In the genomic region with DNA sequence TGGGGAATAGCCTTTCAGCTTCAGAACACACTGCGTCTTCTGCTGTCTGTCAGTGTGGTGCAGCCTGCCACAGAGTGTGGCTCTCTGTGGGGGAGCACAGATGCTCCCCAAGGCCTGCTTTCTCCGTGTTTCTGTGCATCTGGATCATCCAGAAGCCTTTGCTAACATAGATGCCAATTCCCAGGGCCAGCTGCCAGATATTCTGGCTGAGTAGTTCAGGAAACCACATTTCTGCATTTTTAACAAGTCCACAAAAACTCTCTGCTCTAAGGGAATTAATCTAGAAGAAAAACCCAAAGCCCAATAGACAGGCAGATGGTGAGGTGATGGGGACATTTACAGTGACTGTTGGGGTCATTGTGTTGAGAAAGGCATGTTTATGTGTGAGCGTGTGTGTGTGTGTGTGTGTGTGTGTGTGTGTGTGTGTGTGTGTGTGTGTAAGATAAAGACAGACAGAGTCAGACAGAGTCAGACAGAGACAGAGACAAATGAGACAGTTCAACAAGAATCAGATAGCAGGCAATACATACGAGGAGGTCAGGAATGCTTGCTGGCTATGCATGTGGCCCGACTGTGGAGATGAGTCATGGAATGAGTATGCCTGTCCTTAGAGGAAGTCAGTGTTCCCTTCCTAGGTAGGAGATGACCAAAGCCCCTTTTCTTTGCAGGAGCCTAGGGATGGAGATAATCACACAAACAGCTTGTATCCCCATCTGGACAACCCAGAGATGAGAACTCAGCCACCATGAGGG, we compare ENCODE assay signal across 9 mouse cellular contexts.
A peak's percentile ranks its signal among the peaks of the same experiment; 100 is the strongest.
DNase-seq lines count a peak whose midpoint lies in the region; ATAC-seq and TF ChIP-seq lines count a peak whose summit lies in the region.
"Had no signal": no experiment of that assay in that cellular context is flagged by ENCODE, and none has a peak within 500 bp of the region (broad histone marks: within the 10 kb centered on the region; RNA-seq: fewer than 3 reads in every experiment).

No protein-coding gene starts in this region.

- no peaks in the 10 kb centered on the region for H3K9me3 ChIP-seq in neural tube, embryonic 13.5 days

- no peak for TF ChIP-seq CTCF in cerebellum, adult 2 months (IDR thresholded peaks at IDR 0.05; ENCODE audit: borderline replicate concordance, insufficient read depth, low read depth, low read length)

- peak; percentile 18 for DNase-seq in cerebellum, adult 11-12 months
- DNase-seq in cerebellum, adult 2 months = no peak
- DNase-seq in neural tube, embryonic 10.5 days (ENCODE audit: extremely low spot score, low spot score) = no peak
- peak; percentile 61 for DNase-seq in layer of hippocampus, adult 9-10 months (ENCODE audit: low spot score)
- DNase-seq in telencephalon, adult 2 months (ENCODE audit: low read depth, low spot score) = peak; percentile 73
- no peak for DNase-seq in thymus, postnatal 4 days
- no peak for DNase-seq in kidney, adult 9 months

- no peak for TF ChIP-seq POLR2A in cerebellum, adult 2 months (IDR thresholded peaks at IDR 0.05; ENCODE audit: borderline replicate concordance, insufficient read depth, low read length)

- H3K27me3 ChIP-seq in cerebellum, adult 2 months (ENCODE audit: control insufficient read depth, insufficient read depth, low read length) = no peaks in the 10 kb centered on the region
- no peaks in the 10 kb centered on the region for H3K27me3 ChIP-seq in neural tube, embryonic 13.5 days
- H3K27me3 ChIP-seq: CH12.LX had no signal

- WGBS in cerebellum, adult 2 months = 39% methylated on average over 5 of the region's 5 CpGs
- WGBS in neural tube, embryonic 13.5 days = 54% methylated on average over 5 of the region's 5 CpGs

- H3K4me2 ChIP-seq in neural tube, embryonic 13.5 days = no peak overlapping the region

- no peak overlapping the region for H3K27ac ChIP-seq in cerebellum, adult 2 months (ENCODE audit: insufficient read depth, low read length)
- H3K27ac ChIP-seq in neural tube, embryonic 13.5 days (replicated peaks) = no peak overlapping the region

- no peak overlapping the region for H3K4me3 ChIP-seq in cerebellum, adult 2 months (replicated peaks; ENCODE audit: insufficient read depth, low read depth, low read length)
- no peak overlapping the region for H3K4me3 ChIP-seq in neural tube, embryonic 13.5 days

- H3K9ac ChIP-seq in neural tube, embryonic 13.5 days = no peak overlapping the region

- ATAC-seq in neural tube, embryonic 13.5 days (ENCODE audit: low read depth) = 0 out of 2 replicates have a peak, but pooled peaks have one; percentile 36

- H3K4me1 ChIP-seq in cerebellum, adult 2 months (ENCODE audit: control insufficient read depth, insufficient read depth, low read length) = no peaks in the 10 kb centered on the region
- peaks cover 5% of the 10 kb centered on the region; the same call in 1 of the 2 replicates for H3K4me1 ChIP-seq in neural tube, embryonic 13.5 days (replicated peaks)

- H3K36me3 ChIP-seq in neural tube, embryonic 13.5 days = no peaks in the 10 kb centered on the region

Comparison
In these comparisons a context has a peak if more than half of its experiments do, and no peak if none do; other contexts are left out.
1. DNase-seq: peak in cerebellum, adult 11-12 months (single experiment), layer of hippocampus, adult 9-10 months (single experiment) and telencephalon, adult 2 months (single experiment); none in cerebellum, adult 2 months (0 of 2), neural tube, embryonic 10.5 days (single experiment), thymus, postnatal 4 days (single experiment) and kidney, adult 9 months (single experiment).